Mouse (Mus musculus): Measurements from ENCODE around the gene Vps53. TPM values are rescaled to one million over a fixed set of nuclear protein-coding genes. Genes with fewer than 3 reads are reported as not detected.

Vps53 gene
- polyA plus RNA-seq, 1 experiment from 2014 or later, result 67.6 TPM

DNA sequence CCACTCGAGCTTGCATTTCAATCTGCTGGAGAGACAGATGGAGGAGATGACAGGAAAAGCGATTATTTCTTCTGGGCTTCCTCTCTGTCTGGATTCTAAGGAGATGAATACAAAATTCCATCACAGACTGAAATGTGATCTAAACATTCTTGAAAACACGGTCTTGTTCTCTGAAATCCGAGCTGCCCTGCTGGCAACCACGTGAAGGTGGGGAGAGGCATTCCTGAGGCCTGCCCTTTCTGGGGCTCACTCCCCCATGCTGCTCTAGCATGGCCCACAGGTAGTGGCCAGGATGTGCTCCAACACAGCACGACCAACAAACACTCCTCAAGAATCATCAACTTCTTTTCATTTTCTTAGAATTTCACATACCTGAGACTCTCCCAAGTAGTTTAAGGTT lies 19.2 kb downstream of the Vps53 start:
- 64% methylated on average over 6 of the region's 6 CpGs for WGBS
- H3K27ac ChIP-seq (replicated peaks), result no peak overlapping the region
- H3K4me1 ChIP-seq, result no peaks in the 10 kb centered on the region
- H3K36me3 ChIP-seq, result peaks cover 39% of the 10 kb centered on the region
- H3K27me3 ChIP-seq, result no peaks in the 10 kb centered on the region
- H3K4me2 ChIP-seq (replicated peaks), result no peak overlapping the region
- no peak for ATAC-seq (replicated peaks)
- no peak overlapping the region for H3K4me3 ChIP-seq
- H3K9me3 ChIP-seq, result no peaks in the 10 kb centered on the region
- no peak overlapping the region for H3K9ac ChIP-seq (replicated peaks)

DNA sequence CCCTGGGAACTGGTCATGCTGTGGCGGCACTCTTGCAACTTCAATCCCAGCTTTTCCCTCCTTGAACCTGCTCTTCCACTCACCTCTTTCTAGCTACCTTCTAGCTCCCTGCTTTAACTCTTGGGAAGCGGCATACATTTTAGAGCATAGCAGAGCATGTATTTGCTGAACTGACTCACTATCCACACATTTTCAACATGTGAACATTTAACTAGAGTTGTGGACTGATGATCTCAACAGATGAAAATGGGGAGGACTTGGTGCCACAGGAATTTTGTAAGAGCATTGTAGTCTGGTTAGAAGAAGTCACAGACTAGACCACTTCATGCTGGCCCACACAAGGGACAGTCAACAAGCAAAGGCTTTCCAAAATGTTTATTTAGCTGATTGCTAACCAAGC lies 21.1 kb downstream of the Vps53 start:
- H3K9ac ChIP-seq (replicated peaks), result no peak overlapping the region
- ATAC-seq (replicated peaks), result no peak
- no peak overlapping the region for H3K27ac ChIP-seq (replicated peaks)
- H3K4me3 ChIP-seq, result no peak overlapping the region
- H3K4me2 ChIP-seq (replicated peaks), result no peak overlapping the region
- H3K36me3 ChIP-seq, result peaks cover 45% of the 10 kb centered on the region
- H3K9me3 ChIP-seq, result no peaks in the 10 kb centered on the region
- WGBS, result 92% methylated on average over 2 of the region's 2 CpGs
- no peaks in the 10 kb centered on the region for H3K4me1 ChIP-seq
- no peaks in the 10 kb centered on the region for H3K27me3 ChIP-seq

DNA sequence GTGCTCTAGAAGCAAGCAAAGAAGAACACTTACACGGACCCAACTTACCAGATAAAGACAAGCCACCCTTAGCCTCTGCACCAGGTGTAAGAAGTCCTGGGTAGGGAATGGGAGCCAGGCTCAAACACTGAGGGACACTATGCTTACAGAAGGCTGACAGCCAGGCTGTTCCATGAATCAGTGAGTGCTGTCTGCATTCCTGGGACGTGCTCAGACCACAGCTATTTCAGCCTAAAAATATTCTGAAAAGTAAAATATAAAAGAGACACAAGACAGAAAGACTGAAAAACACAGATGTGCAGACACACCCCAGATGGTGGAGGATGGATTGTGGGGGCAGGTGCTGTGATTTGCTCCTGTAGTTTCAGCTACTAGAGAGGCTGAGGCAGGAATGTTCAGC lies 24.6 kb downstream of the Vps53 start:
- WGBS, result 88% methylated on average over 2 of the region's 2 CpGs
- Histone ChIP-seq H3K9me3 (no peaks in the 10 kb centered on the region), H3K4me1 (no peaks in the 10 kb centered on the region), H3K4me3 (no peak overlapping the region), H3K27me3 (no peaks in the 10 kb centered on the region), H3K4me2 (replicated peaks) (no peak overlapping the region), H3K9ac (replicated peaks) (no peak overlapping the region), H3K27ac (replicated peaks) (no peak overlapping the region), H3K36me3 (peaks cover 29% of the 10 kb centered on the region)
- no peak for ATAC-seq (replicated peaks)

DNA sequence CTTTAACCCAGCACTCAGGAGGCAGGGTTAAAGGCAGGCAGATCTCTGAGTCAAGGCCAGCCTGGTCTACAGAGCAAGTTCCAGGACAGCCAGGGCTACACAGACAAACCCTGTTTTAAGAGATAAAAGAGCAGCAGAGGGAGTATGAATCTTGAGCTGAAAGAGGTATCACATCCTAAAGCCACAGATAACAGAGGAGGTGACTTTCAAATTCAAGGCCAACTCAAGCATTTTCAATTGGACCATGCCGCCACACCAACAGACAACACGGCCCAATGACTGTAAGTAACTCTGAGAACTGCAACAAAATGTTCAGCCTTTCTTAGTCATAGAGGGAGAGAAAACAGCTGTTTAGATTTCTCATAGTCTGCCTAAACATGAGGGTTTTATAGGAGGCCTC lies 25.2 kb downstream of the Vps53 start:
- no peak overlapping the region for H3K27ac ChIP-seq (replicated peaks)
- no peaks in the 10 kb centered on the region for H3K27me3 ChIP-seq
- no peak for ATAC-seq (replicated peaks)
- H3K4me1 ChIP-seq, result no peaks in the 10 kb centered on the region
- H3K4me2 ChIP-seq (replicated peaks), result no peak overlapping the region
- no peak overlapping the region for H3K4me3 ChIP-seq
- WGBS, result 95% methylated on average over 2 of the region's 2 CpGs
- H3K9ac ChIP-seq (replicated peaks), result no peak overlapping the region
- H3K9me3 ChIP-seq, result no peaks in the 10 kb centered on the region
- peaks cover 25% of the 10 kb centered on the region for H3K36me3 ChIP-seq

DNA sequence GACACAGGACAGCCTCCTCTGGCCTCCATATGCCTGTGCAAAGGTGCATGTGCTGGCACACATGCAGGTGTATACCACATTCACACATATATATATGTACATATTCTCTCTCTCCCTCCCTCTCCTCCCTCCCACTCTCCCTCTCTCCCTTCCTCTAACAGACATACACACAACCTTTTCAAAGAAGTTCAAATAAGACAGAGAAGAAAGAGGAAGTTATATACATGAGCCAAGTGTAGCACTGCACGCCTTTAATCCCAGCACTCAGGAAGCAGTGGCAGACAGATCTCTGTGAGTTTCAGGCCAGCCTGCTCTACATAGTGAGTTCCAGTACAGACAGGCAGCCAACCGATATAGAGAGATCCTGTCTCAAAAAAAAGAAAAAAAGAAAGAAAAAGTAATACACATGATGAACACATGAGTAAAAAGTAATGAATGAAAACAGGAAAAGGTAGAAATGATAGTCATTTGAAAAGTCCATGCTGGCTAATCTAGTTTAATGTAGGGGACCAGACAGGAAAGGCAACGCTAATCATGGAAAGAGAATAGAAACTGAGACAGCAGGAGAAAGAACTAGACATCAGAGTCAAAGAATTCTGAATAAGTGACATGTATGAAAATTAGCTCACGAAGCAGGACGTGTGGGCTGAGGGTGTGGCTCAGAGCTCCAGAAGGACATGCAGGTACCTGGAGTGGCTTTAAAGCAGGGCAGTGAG lies 26.1 kb downstream of the Vps53 start:
- Histone ChIP-seq H3K9me3 (no peaks in the 10 kb centered on the region), H3K36me3 (peaks cover 24% of the 10 kb centered on the region), H3K4me3 (no peak overlapping the region), H3K27ac (replicated peaks) (no peak overlapping the region), H3K4me1 (peaks cover 8% of the 10 kb centered on the region), H3K4me2 (replicated peaks) (no peak overlapping the region), H3K9ac (replicated peaks) (no peak overlapping the region), H3K27me3 (no peaks in the 10 kb centered on the region)
- ATAC-seq (replicated peaks), result no peak
- 95% methylated on average over 5 of the region's 5 CpGs for WGBS

DNA sequence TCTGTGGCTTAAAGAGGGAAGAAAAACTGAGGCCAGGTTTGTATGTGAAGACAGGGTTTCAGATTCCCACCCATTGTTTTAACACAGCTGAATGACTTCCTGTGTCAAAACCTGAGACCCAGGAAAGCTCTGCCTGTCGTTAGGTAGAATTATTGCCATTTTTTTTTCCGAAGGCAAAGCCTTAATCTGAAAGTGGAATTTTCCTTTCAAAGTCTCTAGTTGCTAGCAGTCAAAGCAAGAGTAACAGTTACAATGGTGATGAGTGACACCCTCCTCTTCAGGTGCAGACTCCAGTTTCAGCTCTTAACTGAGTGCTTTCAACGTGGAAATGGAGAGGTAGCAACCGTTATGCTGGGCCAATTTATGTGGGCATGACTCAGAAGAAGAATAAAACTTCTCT lies 28.5 kb downstream of the Vps53 start:
- ATAC-seq (replicated peaks), result no peak

DNA sequence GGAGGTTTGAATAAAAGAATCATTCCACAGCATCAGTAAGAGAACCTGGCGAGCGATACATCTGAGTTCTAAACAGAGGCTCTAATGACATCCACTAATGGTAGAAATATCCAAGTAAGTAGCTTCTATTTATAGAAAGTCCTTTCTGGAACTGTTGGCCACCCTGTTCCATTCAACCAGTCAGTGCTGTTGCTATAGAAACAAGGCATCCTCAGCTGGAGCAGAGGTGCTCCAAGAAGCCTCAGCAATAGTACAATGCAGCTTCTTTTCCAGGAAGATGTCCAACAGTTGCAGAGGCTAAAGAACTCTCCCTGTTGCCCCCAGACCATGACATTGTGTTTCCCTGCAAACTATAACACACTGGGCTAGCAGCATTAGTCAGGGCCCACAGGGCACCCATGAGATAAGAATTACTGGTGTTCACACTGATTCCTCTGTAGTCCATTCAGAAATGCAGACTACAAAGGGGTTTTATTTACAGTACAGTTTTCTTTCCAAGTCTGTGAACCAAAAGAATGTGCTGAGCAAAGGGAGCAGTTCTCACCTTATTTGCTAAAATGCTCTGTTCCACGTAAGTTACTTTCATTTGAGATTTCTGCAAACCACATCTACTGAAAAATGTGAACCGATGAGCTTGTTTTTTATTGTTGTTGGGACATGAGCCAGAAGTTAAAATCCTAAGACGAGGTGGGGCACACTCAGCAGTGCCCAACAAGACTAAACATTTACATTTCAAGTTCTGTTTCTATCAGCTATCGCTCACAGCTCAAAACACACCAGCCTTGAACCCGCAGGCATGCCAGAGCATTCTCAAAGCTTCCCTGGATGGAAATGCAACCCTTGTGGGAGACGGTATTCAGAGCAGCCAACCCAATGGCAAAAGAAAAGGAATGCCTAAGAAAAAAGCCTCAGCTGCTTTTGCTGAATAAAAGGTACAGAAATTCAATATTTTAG lies 31.1 kb downstream of the Vps53 start:
- 0 out of 2 replicates have a peak, but pooled peaks cover 4% of the 10 kb centered on the region for H3K36me3 ChIP-seq
- H3K4me2 ChIP-seq (replicated peaks), result no peak overlapping the region
- peaks cover 14% of the 10 kb centered on the region for H3K4me1 ChIP-seq
- H3K9ac ChIP-seq (replicated peaks), result no peak overlapping the region
- no peaks in the 10 kb centered on the region for H3K27me3 ChIP-seq
- H3K27ac ChIP-seq (replicated peaks), result peak overlapping the region; percentile 66
- no peaks in the 10 kb centered on the region for H3K9me3 ChIP-seq
- no peak for ATAC-seq (replicated peaks)
- no peak overlapping the region for H3K4me3 ChIP-seq
- 49% methylated on average over 8 of the region's 8 CpGs for WGBS

More for the DNA sequence above, 28.5 kb downstream of the Vps53 start:
- peaks cover 14% of the 10 kb centered on the region for H3K4me1 ChIP-seq
- WGBS, result 47% methylated on average over 4 of the region's 4 CpGs
- no peaks in the 10 kb centered on the region for H3K27me3 ChIP-seq
- no peak overlapping the region for H3K27ac ChIP-seq (replicated peaks)
- no peak overlapping the region for H3K4me2 ChIP-seq (replicated peaks)
- no peak overlapping the region for H3K4me3 ChIP-seq
- H3K9me3 ChIP-seq, result no peaks in the 10 kb centered on the region
- no peak overlapping the region for H3K9ac ChIP-seq (replicated peaks)
- peaks cover 20% of the 10 kb centered on the region for H3K36me3 ChIP-seq

DNA sequence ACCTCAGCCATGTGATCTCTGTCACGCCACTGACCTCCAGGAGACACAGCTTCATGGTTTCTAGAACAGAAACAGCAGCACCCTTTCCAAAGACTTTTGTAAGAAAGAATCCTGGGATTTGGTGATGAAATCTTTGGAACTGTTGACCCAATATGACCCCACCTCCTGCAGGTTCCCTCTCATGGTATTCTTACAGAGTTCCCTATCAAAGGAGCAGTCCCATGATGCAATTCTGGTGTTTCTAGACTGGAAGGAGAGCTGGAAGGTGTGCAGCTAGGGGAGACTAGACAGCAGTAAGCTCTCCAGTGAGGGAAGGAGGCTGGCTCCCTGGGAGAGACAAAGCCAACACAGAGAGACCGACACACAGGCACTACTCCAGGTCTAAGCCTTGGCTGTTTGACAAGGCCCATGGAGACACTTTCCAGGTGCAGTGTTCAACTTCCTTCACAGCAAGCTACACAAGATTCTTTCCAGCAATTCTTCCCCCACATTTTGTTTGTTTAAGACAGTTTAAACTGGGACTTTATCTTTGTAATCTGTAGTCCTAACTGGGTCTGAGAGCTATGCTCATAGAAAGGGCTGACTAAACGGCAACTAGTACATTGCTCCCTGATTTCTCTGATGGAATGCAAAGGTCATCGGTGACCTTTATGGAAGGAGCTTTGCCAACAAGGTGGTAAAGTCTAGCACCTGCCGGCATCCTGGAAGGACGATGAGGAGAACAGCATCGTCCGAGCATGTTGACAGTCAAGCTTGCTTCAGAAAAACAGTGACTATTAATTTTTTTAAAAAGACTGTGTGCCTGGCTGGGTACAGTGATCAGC lies 33.0 kb downstream of the Vps53 start:
- 85% methylated on average over 8 of the region's 8 CpGs for WGBS

DNA sequence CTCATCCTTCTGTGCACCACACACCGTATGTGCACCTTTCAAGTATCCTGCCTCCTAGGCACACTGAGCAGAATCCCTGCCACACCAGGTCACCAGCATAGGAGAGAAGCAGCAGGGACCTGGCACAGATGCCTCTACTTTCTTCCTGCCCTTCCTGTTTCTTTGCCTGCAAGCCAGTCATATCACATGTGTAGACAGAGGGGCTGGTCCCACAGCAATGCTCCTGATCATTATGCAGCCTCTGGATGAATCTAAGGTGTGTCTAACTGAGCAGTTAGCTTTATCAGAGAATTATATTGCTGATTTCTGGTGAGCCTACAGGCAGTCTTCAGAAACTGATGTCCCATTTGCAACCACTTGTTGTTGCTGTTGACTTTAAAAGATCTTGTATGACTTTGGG lies 34.3 kb downstream of the Vps53 start:
- ATAC-seq (replicated peaks), result no peak
- 100% methylated on average over 1 of the region's 1 CpGs for WGBS
- H3K4me2 ChIP-seq (replicated peaks), result no peak overlapping the region
- no peak overlapping the region for H3K9ac ChIP-seq (replicated peaks)
- H3K27me3 ChIP-seq, result no peaks in the 10 kb centered on the region
- no peaks in the 10 kb centered on the region for H3K36me3 ChIP-seq
- no peaks in the 10 kb centered on the region for H3K9me3 ChIP-seq
- no peak overlapping the region for H3K27ac ChIP-seq (replicated peaks)
- H3K4me1 ChIP-seq, result peaks cover 14% of the 10 kb centered on the region
- no peak overlapping the region for H3K4me3 ChIP-seq

More for the DNA sequence above, 33.0 kb downstream of the Vps53 start:
- no peaks in the 10 kb centered on the region for H3K9me3 ChIP-seq
- ATAC-seq (replicated peaks), result no peak
- no peak overlapping the region for H3K27ac ChIP-seq (replicated peaks)
- H3K36me3 ChIP-seq, result no peaks in the 10 kb centered on the region
- H3K4me3 ChIP-seq, result no peak overlapping the region
- H3K4me1 ChIP-seq, result peaks cover 14% of the 10 kb centered on the region
- H3K4me2 ChIP-seq (replicated peaks), result no peak overlapping the region
- no peaks in the 10 kb centered on the region for H3K27me3 ChIP-seq
- no peak overlapping the region for H3K9ac ChIP-seq (replicated peaks)

DNA sequence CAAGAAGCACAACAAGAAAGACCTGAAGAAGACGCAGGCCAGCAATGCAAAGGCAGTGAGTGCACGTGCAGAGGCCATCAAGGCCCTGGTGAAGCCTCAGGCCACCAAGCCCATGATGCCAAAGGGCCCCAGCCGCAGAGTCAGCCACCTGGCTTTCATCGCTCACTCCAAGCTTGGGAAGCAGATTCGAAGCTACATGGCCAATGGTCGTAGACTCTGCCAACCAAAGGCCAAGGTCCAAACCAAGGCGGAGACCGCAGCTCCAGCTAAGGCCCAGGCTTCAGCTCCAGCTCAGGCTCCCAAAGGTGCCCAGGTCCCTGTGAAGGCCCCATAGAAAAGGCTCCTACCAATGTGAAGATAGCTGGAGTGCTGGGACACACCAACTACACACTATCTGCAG lies 35.1 kb downstream of the Vps53 start:
- no peak overlapping the region for H3K4me3 ChIP-seq
- H3K4me2 ChIP-seq (replicated peaks), result no peak overlapping the region
- no peaks in the 10 kb centered on the region for H3K27me3 ChIP-seq
- H3K27ac ChIP-seq (replicated peaks), result no peak overlapping the region
- H3K36me3 ChIP-seq, result no peaks in the 10 kb centered on the region
- no peak for ATAC-seq (replicated peaks)
- WGBS, result 97% methylated on average over 8 of the region's 8 CpGs
- H3K9me3 ChIP-seq, result no peaks in the 10 kb centered on the region
- no peak overlapping the region for H3K9ac ChIP-seq (replicated peaks)
- H3K4me1 ChIP-seq, result peaks cover 14% of the 10 kb centered on the region

DNA sequence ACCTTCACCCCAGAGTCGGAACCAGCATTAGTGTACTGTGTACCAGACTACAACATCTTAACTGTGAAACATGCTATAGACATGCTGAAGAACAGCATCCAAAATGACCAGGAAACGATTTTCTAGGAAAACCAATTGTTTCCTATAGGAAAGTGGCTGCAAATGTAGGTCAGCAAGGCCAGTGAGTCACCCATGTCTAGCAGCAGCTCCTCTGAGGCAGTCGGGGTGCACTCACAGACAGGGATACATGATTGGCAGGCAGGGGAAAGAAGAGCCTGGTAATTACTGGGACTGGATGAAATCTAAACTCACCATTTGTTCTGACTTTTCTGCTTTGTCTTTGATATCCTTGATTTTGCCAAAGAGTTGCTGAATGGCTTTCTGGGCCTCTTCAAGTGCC lies 41.5 kb downstream of the Vps53 start:
- no peaks in the 10 kb centered on the region for H3K27me3 ChIP-seq
- H3K9ac ChIP-seq (replicated peaks), result no peak overlapping the region
- peaks cover 48% of the 10 kb centered on the region for H3K36me3 ChIP-seq
- H3K4me3 ChIP-seq, result no peak overlapping the region
- H3K27ac ChIP-seq (replicated peaks), result no peak overlapping the region
- WGBS, result 86% methylated on average over 3 of the region's 3 CpGs
- ATAC-seq (replicated peaks), result no peak
- H3K4me2 ChIP-seq (replicated peaks), result no peak overlapping the region
- H3K4me1 ChIP-seq, result no peaks in the 10 kb centered on the region
- H3K9me3 ChIP-seq, result no peaks in the 10 kb centered on the region

Measured in forebrain, embryonic 15.5 days (tissue).